Mouse (Mus musculus): ENCODE results near the gene Mb. TPM values are rescaled to one million over a fixed set of nuclear protein-coding genes. Genes with fewer than 3 reads are reported as not detected.

Gene Mb
- polyA plus RNA-seq (2017; shearing (Covaris generic)) = not detected

DNA sequence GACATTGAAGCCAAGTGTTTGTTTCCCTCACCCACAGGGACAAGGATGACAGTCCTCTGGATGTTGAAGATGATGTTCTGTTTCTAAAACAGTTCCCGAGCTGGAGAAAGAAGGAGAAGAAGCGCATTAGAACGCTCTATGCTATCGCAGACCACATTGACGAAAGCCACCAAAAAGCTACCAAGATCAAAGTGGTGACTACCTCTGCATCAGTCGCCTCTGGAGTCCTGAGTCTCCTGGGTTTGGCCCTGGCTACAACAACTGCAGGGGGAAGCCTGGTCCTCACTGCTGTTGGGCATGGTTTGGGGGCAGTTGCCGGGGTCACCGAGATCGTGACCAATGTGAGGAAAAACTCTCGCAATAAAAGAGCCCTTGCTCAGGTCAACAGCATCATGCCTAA, at the start of gene Mb:
TSS of gene Mb (minus strand) at position 101 of the 400 bp plus-strand sequence.

DNA sequence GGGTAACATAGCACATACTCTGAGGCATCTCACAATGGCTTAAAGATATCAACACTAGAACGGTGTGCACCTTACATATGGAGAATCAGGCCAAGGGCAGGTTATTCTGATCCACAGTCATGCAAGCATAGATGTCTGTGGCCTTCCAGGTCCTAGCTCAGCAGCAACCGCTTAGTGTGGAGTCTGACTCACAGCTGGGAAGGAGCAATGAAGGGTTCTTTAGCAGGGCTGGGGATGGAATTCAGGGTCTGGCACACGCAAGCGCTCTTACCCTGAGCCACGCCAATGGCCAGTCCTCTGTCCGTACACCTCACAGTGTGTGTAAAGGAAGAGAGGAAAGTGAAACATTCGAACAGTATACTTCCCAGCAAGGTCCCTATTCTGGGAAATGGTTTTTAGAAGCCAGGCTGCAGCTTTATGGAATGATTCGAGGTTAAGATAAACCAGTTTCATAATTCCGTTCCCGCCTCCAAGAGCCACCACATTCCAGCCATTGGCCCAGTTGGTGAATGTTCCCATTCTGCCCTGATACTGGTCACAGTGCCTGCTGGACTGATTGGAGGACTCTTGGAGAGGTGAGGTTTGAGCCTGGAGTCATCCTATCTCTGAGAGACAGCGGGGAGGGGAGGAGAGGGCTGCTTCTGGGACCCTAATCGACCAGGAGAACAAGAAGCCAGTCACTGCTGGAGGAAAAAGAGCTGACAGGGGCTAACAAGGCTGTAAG, 5.7 kb downstream of the Mb start, which contains the start of gene Apol6:
TSS of gene Apol6 (plus strand) at position 133 of the 724 bp plus-strand sequence.

Other genes with a start within 250 kb of the Mb start
- 10 to 100 TPM; 20.1 to 23.6 TPM for gene Zfp251, start 179.2 kb downstream of the Mb start, polyA plus RNA-seq (2017; shearing (Covaris generic))
- gene Zfp7, start 171.4 kb downstream of the Mb start, polyA plus RNA-seq (2017; shearing (Covaris generic)) = 10 to 100 TPM; 10.6 to 13.4 TPM
- under 1 TPM in 1 of 2 experiments, not detected in 1; 0.93 TPM for gene Gm49527, start 171.3 kb downstream of the Mb start, polyA plus RNA-seq (2017; shearing (Covaris generic))
- gene Zfp647, start 125.2 kb downstream of the Mb start, polyA plus RNA-seq (2017; shearing (Covaris generic)) = under 1 TPM in 1 of 2 experiments, not detected in 1; 0.07 TPM
- gene 1110038F14Rik, start 102.2 kb downstream of the Mb start, polyA plus RNA-seq (2017; shearing (Covaris generic)) = 10 to 100 TPM; 67.4 to 89.8 TPM
- under 1 TPM in 1 of 2 experiments, not detected in 1; 0.12 TPM for gene Apol6, start 5.9 kb downstream of the Mb start, polyA plus RNA-seq (2017; shearing (Covaris generic))

Measured in activated CD4-positive, CD25-positive, alpha-beta regulatory T cell (primary cell).